9 mouse cellular contexts compared by ENCODE assay signal in genomic region chr13:91094196-91094595, GRCm38 (mm10).
DNase-seq lines count a peak whose midpoint lies in the region; ATAC-seq and TF ChIP-seq lines count a peak whose summit lies in the region.
"Had no signal": no experiment of that assay in that cellular context is flagged by ENCODE, and none has a peak within 500 bp of the region (broad histone marks: within the 10 kb centered on the region; RNA-seq: fewer than 3 reads in every experiment).

No protein-coding gene starts in this region.

- TF ChIP-seq POLR2A in heart, adult 2 months (IDR thresholded peaks at IDR 0.05; ENCODE audit: insufficient read depth, low read depth, low read length) = no peak

- H3K79me2 ChIP-seq in heart, adult 2 months (replicated peaks; ENCODE audit: control insufficient read depth, insufficient read depth, low read length) = no peaks in the 10 kb centered on the region

- no peaks in the 10 kb centered on the region for H3K36me3 ChIP-seq in heart, adult 2 months (ENCODE audit: control insufficient read depth, insufficient read depth, low read length)
- no peaks in the 10 kb centered on the region for H3K36me3 ChIP-seq in forebrain, embryonic 14.5 days (ENCODE audit: control insufficient read depth, insufficient read depth, low read length)
- H3K36me3 ChIP-seq in stomach, embryonic 16.5 days (ENCODE audit: control insufficient read depth, insufficient read depth, low read length) = no peaks in the 10 kb centered on the region
- H3K36me3 ChIP-seq: G1E had no signal

- no peaks in the 10 kb centered on the region for H3K4me1 ChIP-seq in heart, adult 2 months (ENCODE audit: control insufficient read depth, insufficient read depth, low read length)
- H3K4me1 ChIP-seq in forebrain, embryonic 14.5 days (ENCODE audit: control insufficient read depth, insufficient read depth, low read length) = peaks cover 8% of the 10 kb centered on the region; the same call in 1 of the 2 replicates
- peaks cover 9% of the 10 kb centered on the region; the same call in 1 of the 2 replicates for H3K4me1 ChIP-seq in stomach, embryonic 16.5 days (ENCODE audit: control insufficient read depth, insufficient read depth, low read length)

- no peak overlapping the region for H3K4me3 ChIP-seq in heart, adult 2 months
- no peak overlapping the region for H3K4me3 ChIP-seq in forebrain, embryonic 14.5 days (ENCODE audit: low read depth, low read length)
- H3K4me3 ChIP-seq in stomach, embryonic 16.5 days (replicated peaks; ENCODE audit: low read length) = no peak overlapping the region

- ATAC-seq in CD4-positive, CD25-positive, alpha-beta regulatory T cell, adult 4 months = peak; percentile 35
- ATAC-seq in forebrain, embryonic 14.5 days = peak; percentile 57
- ATAC-seq in stomach, embryonic 16.5 days (ENCODE audit: insufficient read depth, low FRiP score) = peak; percentile 64; the same call in 1 of the 2 replicates
- ATAC-seq in erythroid progenitor cell, adult 5-6 weeks (replicated peaks; ENCODE audit: low FRiP score, poor library complexity, severe bottlenecking) = no peak

- H3K9ac ChIP-seq in heart, adult 2 months (ENCODE audit: low read depth, low read length) = no peak overlapping the region
- peak overlapping the region; percentile 48; the same call in 1 of the 2 replicates for H3K9ac ChIP-seq in forebrain, embryonic 14.5 days (ENCODE audit: low read length)
- peak overlapping the region; percentile 32; the same call in 1 of the 2 replicates for H3K9ac ChIP-seq in stomach, embryonic 16.5 days (ENCODE audit: low read length)

- no peaks in the 10 kb centered on the region for H3K27me3 ChIP-seq in heart, adult 2 months (ENCODE audit: control insufficient read depth, insufficient read depth, low read length)
- no peaks in the 10 kb centered on the region for H3K27me3 ChIP-seq in forebrain, embryonic 14.5 days (replicated peaks; ENCODE audit: control insufficient read depth, insufficient read depth, low read length)
- no peaks in the 10 kb centered on the region for H3K27me3 ChIP-seq in stomach, embryonic 16.5 days (ENCODE audit: control insufficient read depth, insufficient read depth, low read length)

- TF ChIP-seq CTCF in heart, adult 2 months (IDR thresholded peaks at IDR 0.05) = no peak

- H3K27ac ChIP-seq in heart, adult 2 months = no peak overlapping the region
- no peak overlapping the region for H3K27ac ChIP-seq in forebrain, embryonic 14.5 days (ENCODE audit: low read depth, low read length)
- peak overlapping the region; percentile 37 for H3K27ac ChIP-seq in stomach, embryonic 16.5 days (ENCODE audit: low read length)

- peak; percentile 13 to 15 for DNase-seq in heart, postnatal 10 days
- DNase-seq in heart, adult 2 months = no peak
- peak; percentile 41 for DNase-seq in forebrain, embryonic 14.5 days (ENCODE audit: low spot score)
- DNase-seq in lung, postnatal 10 days = peak; percentile 12
- DNase-seq in Muller cell, postnatal 12 days (ENCODE audit: inconsistent ontology term) = no peak

- no peaks in the 10 kb centered on the region for H3K9me3 ChIP-seq in forebrain, embryonic 14.5 days (replicated peaks; ENCODE audit: control insufficient read depth, low read length)
- no peaks in the 10 kb centered on the region for H3K9me3 ChIP-seq in stomach, embryonic 16.5 days (replicated peaks; ENCODE audit: control insufficient read depth, low read length)
- H3K9me3 ChIP-seq: G1E had no signal

- intact Hi-C loops in heart, postnatal 10 days (cut with DNase I) = no loop called here
- intact Hi-C loops in heart, adult 2 months (cut with DNase I) = loop anchor here (5.0 kb wide), 1 partner anchor 127 kb away; no protein-coding TSS in a partner anchor

- WGBS in heart, adult 2 months = 44% methylated on average over 7 of the region's 7 CpGs
- WGBS in forebrain, embryonic 14.5 days = 31% methylated on average over 7 of the region's 7 CpGs
- WGBS in stomach, embryonic 16.5 days = 31% methylated on average over 7 of the region's 7 CpGs

- H3K4me2 ChIP-seq in forebrain, embryonic 14.5 days (ENCODE audit: low read length) = 0 out of 2 replicates have a peak overlapping the region, but pooled peaks have one; percentile 12
- H3K4me2 ChIP-seq in stomach, embryonic 16.5 days (ENCODE audit: low read depth, low read length) = no peak overlapping the region

- no peak for TF ChIP-seq EP300 in heart, adult 2 months (IDR thresholded peaks at IDR 0.05; ENCODE audit: insufficient read depth, low read depth, low read length)

Comparison
In these comparisons a context has a peak if more than half of its experiments do, and no peak if none do; other contexts are left out.
1. DNase-seq: peak in heart, postnatal 10 days (2 of 2), forebrain, embryonic 14.5 days (single experiment) and lung, postnatal 10 days (single experiment); none in heart, adult 2 months (0 of 2) and Muller cell, postnatal 12 days (single experiment).